Mouse (Mus musculus) cerebellum, adult 9-10 months (tissue): ENCODE results near the gene Abhd16a.
A peak's percentile ranks its signal among the peaks of the same experiment; 100 is the strongest.
"Not testable (repeated sequence)": the region's sequence is repeated elsewhere in the genome, so short reads cannot be mapped to it uniquely, and the experiment has no call there.

ENCODE experiments used
- DNase-seq: peaks from one replicate; pipeline ENCODE4 v3.0.0; 2022

The Abhd16a gene

DNA sequence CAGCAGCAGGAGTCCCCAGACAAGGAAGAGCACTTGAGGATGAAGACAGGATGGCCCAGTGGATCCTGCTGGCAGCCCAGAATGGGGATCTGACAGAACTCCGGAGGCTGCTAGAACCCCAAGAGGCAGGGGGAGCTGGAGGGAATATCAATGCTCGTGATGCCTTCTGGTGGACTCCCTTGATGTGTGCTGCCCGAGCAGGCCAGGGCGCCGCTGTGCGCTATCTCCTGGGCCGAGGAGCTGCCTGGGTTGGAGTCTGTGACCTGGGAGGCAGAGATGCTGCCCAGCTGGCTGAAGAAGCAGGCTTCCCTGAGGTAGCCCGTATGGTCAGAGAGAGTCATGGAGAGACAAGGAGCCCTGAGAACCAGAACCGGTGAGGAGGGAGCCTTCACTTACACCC, 34.2 kb downstream of the Abhd16a start:
- DNase-seq = not testable (repeated sequence)

- not testable (repeated sequence) for DNase-seq
Observed at GRCm38 (mm10) chr17:35124261-35124896, 35.3 kb downstream of the Abhd16a start.

DNA sequence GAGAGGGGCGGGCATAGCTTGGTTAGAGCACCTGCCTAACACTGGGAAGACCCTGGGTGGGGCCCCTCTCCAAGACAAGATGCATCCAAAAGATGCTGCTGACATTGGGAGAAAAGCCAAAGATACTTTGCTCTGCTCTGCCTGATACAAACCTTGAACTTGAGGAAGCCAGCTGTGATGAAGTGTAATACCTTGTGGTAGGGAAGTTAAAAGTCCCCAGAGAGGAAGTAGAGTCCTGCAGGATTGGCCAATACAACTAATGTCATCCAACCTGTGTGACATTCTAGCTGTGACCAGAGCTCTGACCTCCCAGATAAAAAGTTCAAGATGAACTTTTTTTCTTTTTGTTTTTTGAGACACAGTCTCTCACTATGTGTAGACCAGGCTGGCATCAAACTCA, 36.0 kb downstream of the Abhd16a start:
- no peak for DNase-seq

- no peak for DNase-seq
Observed at GRCm38 (mm10) chr17:35125578-35125977, 36.5 kb downstream of the Abhd16a start.

GRCm38 (mm10) chr17:35126206-35126611, 37.1 kb downstream of the Abhd16a start, which contains the start of gene D17H6S53E:
Gene D17H6S53E, plus strand, starts transcription at chr17:35126373.
- DNase-seq = no peak

DNA sequence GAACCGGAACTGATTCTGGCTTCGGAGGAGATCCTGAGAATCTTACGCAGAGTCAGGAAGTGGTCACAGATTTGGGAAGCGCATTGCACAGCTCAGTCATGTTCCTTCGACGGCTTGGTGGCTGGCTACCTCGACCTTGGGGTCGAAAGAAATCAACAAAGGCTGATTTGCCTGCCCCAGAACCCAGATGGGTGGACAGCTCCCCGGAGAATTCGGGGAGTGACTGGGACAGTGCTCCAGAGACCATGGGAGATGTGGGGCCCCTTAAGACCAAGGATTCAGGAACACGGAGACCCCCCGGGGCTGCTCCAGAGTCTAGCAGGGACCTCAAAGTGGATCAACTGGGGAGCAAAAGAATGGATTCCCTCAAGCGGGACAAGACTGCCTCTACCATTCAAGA, 38.0 kb downstream of the Abhd16a start:
- DNase-seq = no peak

DNA sequence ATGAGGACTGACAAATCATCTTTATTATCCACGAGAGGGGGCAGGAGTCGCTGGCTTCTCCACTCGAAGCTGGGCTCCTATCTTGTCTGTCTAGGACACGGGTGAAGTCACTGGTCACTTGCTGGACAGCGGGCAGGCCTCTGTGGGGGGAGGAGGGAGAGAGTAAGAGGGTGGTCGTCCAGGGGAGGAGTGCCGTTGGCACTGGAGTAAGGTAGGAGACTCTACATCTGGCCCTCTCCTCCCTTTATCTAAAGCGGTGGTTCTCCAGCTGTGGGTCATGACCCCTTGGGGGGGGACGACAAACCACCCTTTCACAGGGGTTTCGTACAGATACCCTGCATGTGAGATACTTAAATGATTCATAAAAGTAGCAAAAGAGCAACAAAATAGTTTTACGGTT, 39.9 kb downstream of the Abhd16a start:
- no peak for DNase-seq

DNA sequence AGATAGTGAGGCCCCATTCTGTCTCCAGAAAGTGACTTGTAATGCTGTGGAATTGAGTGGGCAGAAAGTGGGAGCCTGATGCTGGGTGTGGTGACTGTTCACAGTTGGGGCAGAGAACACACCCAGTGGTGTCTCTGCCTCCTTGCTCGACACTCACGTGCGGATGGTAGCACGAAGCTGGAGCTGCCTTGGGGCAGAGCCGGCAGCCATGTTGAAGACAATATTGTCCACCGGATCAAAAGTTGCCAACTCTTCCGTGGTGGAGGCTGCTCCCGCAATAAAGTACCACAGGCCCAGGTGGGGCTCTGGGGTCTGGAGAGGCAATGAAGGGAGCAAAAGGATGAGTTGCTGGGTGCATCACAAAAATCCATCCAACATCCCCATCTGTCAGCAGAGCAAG, 42.0 kb downstream of the Abhd16a start:
- no peak for DNase-seq

- DNase-seq = no peak
Observed at GRCm38 (mm10) chr17:35131500-35132173, 42.6 kb downstream of the Abhd16a start, which contains the start of gene Apom. Gene Apom, minus strand, starts transcription at chr17:35132050.

DNA sequence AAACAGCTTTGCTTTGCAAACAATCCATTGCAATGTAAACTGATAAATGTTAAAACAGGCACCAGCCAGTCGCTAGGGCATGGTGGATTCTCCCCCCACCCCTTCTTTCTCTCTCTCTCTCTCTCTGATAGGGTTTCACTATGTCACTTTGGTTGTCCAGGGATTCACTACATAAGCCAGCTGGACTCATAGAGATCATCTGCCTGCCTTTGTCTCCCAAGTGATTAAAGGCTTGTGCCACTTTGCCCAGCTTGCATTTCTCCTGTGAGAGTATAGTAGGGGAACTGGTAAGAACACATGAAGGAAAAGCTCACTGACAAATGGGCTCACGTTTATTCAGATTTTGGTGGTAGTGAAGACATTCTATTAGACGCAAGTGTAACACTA, 43.1 kb downstream of the Abhd16a start:
- no peak for DNase-seq

DNA sequence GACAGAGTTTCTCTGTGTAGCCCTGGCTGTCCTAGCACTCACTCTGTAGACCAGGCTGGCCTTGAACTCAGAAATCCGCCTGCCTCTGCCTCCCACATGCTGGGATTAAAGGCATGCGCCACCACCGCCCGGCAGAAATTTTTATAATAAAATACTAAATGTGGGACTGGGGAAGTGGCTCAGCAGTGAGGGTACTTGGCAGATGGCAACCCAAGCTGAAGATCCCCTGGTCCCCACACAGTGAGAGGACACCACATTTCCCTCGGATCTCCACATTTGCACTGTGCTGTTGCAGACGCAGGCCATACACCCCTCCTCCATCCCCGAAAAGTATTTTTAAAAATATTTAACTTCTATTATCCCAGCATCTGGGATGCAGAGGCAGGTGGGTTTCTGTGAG, 44.5 kb downstream of the Abhd16a start:
- peak; percentile 59 for DNase-seq

- DNase-seq = peak; percentile 96
Observed at GRCm38 (mm10) chr17:35134801-35135590, 45.9 kb downstream of the Abhd16a start, which contains the start of gene Bag6. Gene Bag6, plus strand, starts transcription at chr17:35135178.

DNA sequence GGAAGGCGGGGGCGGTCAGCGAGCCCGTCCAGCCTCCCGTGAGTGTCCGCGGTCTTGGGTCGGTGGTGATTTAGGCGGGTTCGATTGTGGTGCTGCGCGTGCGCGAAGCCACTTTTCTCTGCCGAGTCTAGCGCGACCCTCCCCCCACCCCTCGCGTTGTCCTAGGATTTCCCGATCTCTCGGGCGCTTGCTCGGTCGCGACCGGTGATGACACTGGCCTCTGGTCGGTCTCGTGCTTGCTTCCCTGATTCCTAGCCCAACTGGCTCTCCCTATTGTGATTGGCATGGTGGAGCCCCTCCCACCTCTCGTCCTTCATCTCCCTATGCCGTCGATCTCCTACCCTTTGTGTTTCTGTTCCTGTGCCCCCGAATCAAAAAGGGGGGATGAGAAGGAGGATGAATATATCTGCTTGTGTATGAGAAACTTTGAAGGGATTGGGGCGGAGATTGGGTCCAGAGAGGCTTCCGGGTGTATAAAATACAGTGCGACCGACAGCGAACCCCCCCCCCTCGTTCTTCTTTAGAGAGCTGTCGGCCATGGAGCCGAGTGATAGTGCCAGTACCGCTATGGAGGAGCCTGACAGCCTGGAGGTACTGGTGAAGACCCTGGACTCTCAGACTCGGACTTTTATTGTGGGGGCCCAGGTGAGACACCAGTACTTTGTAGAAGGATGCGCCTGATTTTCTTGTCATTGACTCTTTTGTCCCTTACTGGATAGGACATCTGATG, 46.7 kb downstream of the Abhd16a start:
- no peak for DNase-seq

DNA sequence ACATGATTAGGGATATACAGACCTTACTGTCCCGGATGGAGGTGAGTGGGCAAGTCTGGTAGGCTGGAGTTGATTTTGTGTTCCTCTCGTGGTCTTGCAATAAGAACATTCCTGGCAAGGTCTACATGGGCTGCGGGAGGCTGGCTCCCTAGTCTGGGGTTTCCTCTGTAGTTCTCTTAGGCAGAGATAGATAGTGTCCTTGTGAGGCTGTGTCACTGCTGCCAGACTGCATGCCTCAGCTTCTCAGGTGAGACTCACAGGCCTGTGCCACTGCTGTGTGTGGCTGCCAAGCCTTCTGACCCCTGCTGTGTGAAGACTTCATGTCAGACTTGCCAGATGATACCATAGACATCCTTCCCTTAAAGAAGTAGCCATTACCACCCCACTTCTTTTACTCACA, 50.2 kb downstream of the Abhd16a start:
- DNase-seq = no peak

GRCm38 (mm10) chr17:35140490-35140996, 51.5 kb downstream of the Abhd16a start:
- DNase-seq = no peak

- DNase-seq = no peak
Observed at GRCm38 (mm10) chr17:35141971-35142370, 52.9 kb downstream of the Abhd16a start.

DNA sequence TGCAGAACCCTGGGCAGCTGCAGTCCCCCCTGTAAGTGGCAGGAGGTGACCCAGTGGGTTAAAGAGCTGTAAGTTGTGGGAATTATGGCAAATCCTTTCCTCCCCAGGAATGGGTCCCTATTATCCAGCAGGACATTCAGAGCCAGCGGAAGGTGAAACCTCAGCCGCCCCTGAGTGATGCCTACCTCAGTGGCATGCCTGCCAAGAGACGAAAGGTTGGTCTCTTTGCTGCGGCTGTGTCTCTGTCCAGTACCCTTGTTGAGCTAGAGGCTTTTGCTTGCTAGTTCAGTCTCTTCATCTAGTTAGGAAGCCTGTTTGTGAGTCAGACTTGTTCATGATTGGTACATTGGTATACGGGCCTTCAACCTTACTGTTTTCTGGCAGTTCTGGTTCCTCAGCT, 57.1 kb downstream of the Abhd16a start:
- no peak for DNase-seq

GRCm38 (mm10) chr17:35147348-35147747, 58.3 kb downstream of the Abhd16a start:
- DNase-seq = no peak

- DNase-seq = no peak
Observed at GRCm38 (mm10) chr17:35147922-35148639, 59.0 kb downstream of the Abhd16a start.

DNA sequence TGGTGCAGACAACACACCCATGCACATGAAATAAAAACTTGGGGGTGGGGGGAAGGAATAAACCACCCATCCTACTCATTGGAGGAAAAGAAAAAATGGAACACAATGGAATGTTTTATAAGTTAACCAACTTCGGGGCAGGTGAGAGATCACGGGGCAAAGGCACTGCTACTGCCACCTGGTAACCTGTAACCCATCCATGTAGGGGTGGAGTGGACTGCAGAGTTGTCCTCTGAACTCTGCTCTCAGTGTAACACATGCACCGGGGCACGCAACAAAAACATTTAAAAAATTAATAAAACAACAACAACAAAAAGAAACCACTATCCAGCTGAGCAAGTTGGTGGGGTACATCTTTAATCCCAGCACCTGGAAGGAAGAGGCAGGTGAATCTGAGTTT, 63.1 kb downstream of the Abhd16a start:
- DNase-seq = no peak
